Mouse (Mus musculus): ENCODE data around the gene Bmp2k. TPM values are rescaled to one million over a fixed set of nuclear protein-coding genes. Genes with fewer than 3 reads are reported as not detected.

The Bmp2k gene
- polyA plus RNA-seq, 1 experiment from 2014 or later: 9.2 TPM

- no peak overlapping the region for H3K27ac ChIP-seq (replicated peaks)
- H3K27me3 ChIP-seq: no peaks in the 10 kb centered on the region
- H3K9me3 ChIP-seq: no peaks in the 10 kb centered on the region
- no peak overlapping the region for H3K4me2 ChIP-seq
- 72% methylated on average over 9 of the region's 9 CpGs for WGBS
- no peak overlapping the region for H3K4me3 ChIP-seq
- H3K4me1 ChIP-seq (replicated peaks): no peaks in the 10 kb centered on the region
- H3K9ac ChIP-seq: no peak overlapping the region
- H3K36me3 ChIP-seq: peaks cover 78% of the 10 kb centered on the region
- no peak for ATAC-seq (ENCODE audit: low read depth)
Measured at GRCm38 (mm10) chr5:97097631-97098041, 100.1 kb downstream of the Bmp2k start.

GRCm38 (mm10) chr5:97099954-97100353 lies 102.5 kb downstream of the Bmp2k start:
- Histone ChIP-seq H3K4me2 (no peak overlapping the region), H3K9me3 (no peaks in the 10 kb centered on the region), H3K36me3 (peaks cover 79% of the 10 kb centered on the region), H3K9ac (no peak overlapping the region), H3K4me3 (no peak overlapping the region), H3K27me3 (no peaks in the 10 kb centered on the region), H3K27ac (replicated peaks) (no peak overlapping the region), H3K4me1 (replicated peaks) (no peaks in the 10 kb centered on the region)
- no peak for ATAC-seq (ENCODE audit: low read depth)
- WGBS: 94% methylated on average over 8 of the region's 8 CpGs

- Histone ChIP-seq H3K9ac (no peak overlapping the region), H3K4me2 (no peak overlapping the region), H3K36me3 (peaks cover 33% of the 10 kb centered on the region), H3K9me3 (no peaks in the 10 kb centered on the region), H3K27me3 (no peaks in the 10 kb centered on the region), H3K27ac (replicated peaks) (no peak overlapping the region), H3K4me3 (no peak overlapping the region), H3K4me1 (replicated peaks) (peaks cover 32% of the 10 kb centered on the region)
- 92% methylated on average over 5 of the region's 5 CpGs for WGBS
- no peak for ATAC-seq (ENCODE audit: low read depth)
Measured at GRCm38 (mm10) chr5:97108333-97108732, 110.8 kb downstream of the Bmp2k start.

- Histone ChIP-seq H3K4me1 (replicated peaks) (peaks cover 32% of the 10 kb centered on the region), H3K4me3 (peak overlapping the region; percentile 75), H3K27ac (replicated peaks) (no peak overlapping the region), H3K27me3 (no peaks in the 10 kb centered on the region), H3K36me3 (peaks cover 25% of the 10 kb centered on the region), H3K9ac (peak overlapping the region; percentile 87), H3K9me3 (no peaks in the 10 kb centered on the region), H3K4me2 (peak overlapping the region; percentile 64)
- 11% methylated on average over 2 of the region's 2 CpGs for WGBS
- ATAC-seq (ENCODE audit: low read depth): no peak
Measured at GRCm38 (mm10) chr5:97110133-97110532, 112.6 kb downstream of the Bmp2k start.

- H3K27ac ChIP-seq (replicated peaks): peak overlapping the region; percentile 81
- peaks cover 19% of the 10 kb centered on the region for H3K36me3 ChIP-seq
- H3K9me3 ChIP-seq: no peaks in the 10 kb centered on the region
- ATAC-seq (ENCODE audit: low read depth): peak; percentile 23
- peak overlapping the region; percentile 87 for H3K9ac ChIP-seq
- peaks cover 32% of the 10 kb centered on the region for H3K4me1 ChIP-seq (replicated peaks)
- 13% methylated on average over 5 of the region's 5 CpGs for WGBS
- H3K27me3 ChIP-seq: no peaks in the 10 kb centered on the region
- H3K4me3 ChIP-seq: peak overlapping the region; percentile 75
- H3K4me2 ChIP-seq: peak overlapping the region; percentile 64
Measured at GRCm38 (mm10) chr5:97110697-97111096, 113.2 kb downstream of the Bmp2k start.

GRCm38 (mm10) chr5:97111207-97111910 lies 113.9 kb downstream of the Bmp2k start, which contains the start of gene Paqr3:
Gene Paqr3 (minus strand): TSS chr5:97111596.
- Histone ChIP-seq H3K9me3 (no peaks in the 10 kb centered on the region), H3K4me2 (peak within 1 kb of the TSS; percentile 64), H3K27ac (replicated peaks) (peak within 1 kb of the TSS; percentile 81), H3K36me3 (peaks cover 12% of the 10 kb centered on the region), H3K27me3 (no peaks in the 10 kb centered on the region), H3K9ac (peak within 1 kb of the TSS; percentile 87), H3K4me3 (peak within 1 kb of the TSS; percentile 75), H3K4me1 (replicated peaks) (peaks cover 32% of the 10 kb centered on the region)
- under 1% methylated on average over 62 of the region's 62 CpGs for WGBS
- ATAC-seq (ENCODE audit: low read depth): peak; percentile 99

- Histone ChIP-seq H3K4me3 (no peak overlapping the region), H3K9me3 (no peaks in the 10 kb centered on the region), H3K4me1 (replicated peaks) (no peaks in the 10 kb centered on the region), H3K4me2 (no peak overlapping the region), H3K9ac (no peak overlapping the region), H3K27ac (replicated peaks) (no peak overlapping the region), H3K27me3 (peaks cover 21% of the 10 kb centered on the region), H3K36me3 (no peaks in the 10 kb centered on the region)
- WGBS: 85% methylated on average over 12 of the region's 12 CpGs
- ATAC-seq (ENCODE audit: low read depth): no peak
Measured at GRCm38 (mm10) chr5:97124977-97125376, 127.5 kb downstream of the Bmp2k start.

- Histone ChIP-seq H3K9me3 (no peaks in the 10 kb centered on the region), H3K4me1 (replicated peaks) (no peaks in the 10 kb centered on the region), H3K27me3 (peaks cover 21% of the 10 kb centered on the region), H3K27ac (replicated peaks) (no peak overlapping the region), H3K4me3 (no peak overlapping the region), H3K9ac (no peak overlapping the region), H3K36me3 (no peaks in the 10 kb centered on the region), H3K4me2 (no peak overlapping the region)
- ATAC-seq (ENCODE audit: low read depth): no peak
- WGBS: 72% methylated on average over 10 of the region's 10 CpGs
Measured at GRCm38 (mm10) chr5:97125459-97125970, 128.0 kb downstream of the Bmp2k start.

GRCm38 (mm10) chr5:97126005-97126404 lies 128.5 kb downstream of the Bmp2k start:
- Histone ChIP-seq H3K4me3 (no peak overlapping the region), H3K9ac (no peak overlapping the region), H3K9me3 (no peaks in the 10 kb centered on the region), H3K4me1 (replicated peaks) (no peaks in the 10 kb centered on the region), H3K4me2 (no peak overlapping the region), H3K27me3 (peaks cover 21% of the 10 kb centered on the region), H3K27ac (replicated peaks) (no peak overlapping the region), H3K36me3 (no peaks in the 10 kb centered on the region)
- 14% methylated on average over 4 of the region's 4 CpGs for WGBS
- ATAC-seq (ENCODE audit: low read depth): peak; percentile 69; the same call in 1 of the 2 replicates

GRCm38 (mm10) chr5:97127284-97127683 lies 129.8 kb downstream of the Bmp2k start:
- Histone ChIP-seq H3K9ac (no peak overlapping the region), H3K27me3 (peaks cover 21% of the 10 kb centered on the region), H3K27ac (replicated peaks) (no peak overlapping the region), H3K36me3 (no peaks in the 10 kb centered on the region), H3K4me1 (replicated peaks) (no peaks in the 10 kb centered on the region), H3K9me3 (no peaks in the 10 kb centered on the region), H3K4me2 (no peak overlapping the region), H3K4me3 (no peak overlapping the region)
- ATAC-seq (ENCODE audit: low read depth): no peak
- 75% methylated on average over 6 of the region's 6 CpGs for WGBS

GRCm38 (mm10) chr5:97128242-97129226 lies 131.0 kb downstream of the Bmp2k start:
- Histone ChIP-seq H3K9me3 (no peaks in the 10 kb centered on the region), H3K4me1 (replicated peaks) (no peaks in the 10 kb centered on the region)

GRCm38 (mm10) chr5:97129589-97129988 lies 132.1 kb downstream of the Bmp2k start:
- WGBS: 91% methylated on average over 2 of the region's 2 CpGs
- H3K4me2 ChIP-seq: no peak overlapping the region
- H3K4me1 ChIP-seq (replicated peaks): no peaks in the 10 kb centered on the region
- no peaks in the 10 kb centered on the region for H3K9me3 ChIP-seq
- no peak overlapping the region for H3K4me3 ChIP-seq
- ATAC-seq (ENCODE audit: low read depth): no peak
- no peaks in the 10 kb centered on the region for H3K36me3 ChIP-seq
- H3K27me3 ChIP-seq: peaks cover 21% of the 10 kb centered on the region
- H3K9ac ChIP-seq: no peak overlapping the region
- H3K27ac ChIP-seq (replicated peaks): no peak overlapping the region

More at GRCm38 (mm10) chr5:97128242-97129226, 131.0 kb downstream of the Bmp2k start:
- ATAC-seq (ENCODE audit: low read depth): peak; percentile 84
- Histone ChIP-seq H3K4me2 (no peak overlapping the region), H3K27ac (replicated peaks) (no peak overlapping the region), H3K4me3 (no peak overlapping the region), H3K9ac (no peak overlapping the region), H3K36me3 (no peaks in the 10 kb centered on the region), H3K27me3 (peaks cover 21% of the 10 kb centered on the region)
- WGBS: 47% methylated on average over 21 of the region's 21 CpGs

Measured in neural tube, embryonic 13.5 days (tissue).